Mouse (Mus musculus): Measurements from ENCODE around the gene Gm3336. TPM values are rescaled to one million over a fixed set of nuclear protein-coding genes. Genes with fewer than 3 reads are reported as not detected.

Gene Gm3336
- polyA plus RNA-seq, 1 experiment: not detected

- Histone ChIP-seq H3K4me3 (replicated peaks) (no peak overlapping the region), H3K27me3 (ENCODE audit: control insufficient read depth) (peaks cover 20% of the 10 kb centered on the region), H3K9me3 (ENCODE audit: control insufficient read depth, low read length) (no peaks in the 10 kb centered on the region), H3K4me1 (ENCODE audit: control insufficient read depth) (peaks cover 40% of the 10 kb centered on the region), H3K36me3 (ENCODE audit: control insufficient read depth) (no peaks in the 10 kb centered on the region)
- TF ChIP-seq TAL1 (IDR thresholded peaks at IDR 0.05; ENCODE audit: low read length): no peak
- no peak for TF ChIP-seq GATA1 (IDR thresholded peaks at IDR 0.05; ENCODE audit: low read length)
Observed at GRCm38 (mm10) chr8:70691230-70691629, 27.1 kb upstream of the Gm3336 start.

GRCm38 (mm10) chr8:70691727-70692231 lies 26.6 kb upstream of the Gm3336 start:
- H3K4me3 ChIP-seq (replicated peaks): no peak overlapping the region
- no peaks in the 10 kb centered on the region for H3K9me3 ChIP-seq (ENCODE audit: control insufficient read depth, low read length)
- TF ChIP-seq TAL1 (IDR thresholded peaks at IDR 0.05; ENCODE audit: low read length): no peak
- TF ChIP-seq GATA1 (IDR thresholded peaks at IDR 0.05; ENCODE audit: low read length): no peak
- H3K36me3 ChIP-seq (ENCODE audit: control insufficient read depth): no peaks in the 10 kb centered on the region
- H3K27me3 ChIP-seq (ENCODE audit: control insufficient read depth): peaks cover 20% of the 10 kb centered on the region
- H3K4me1 ChIP-seq (ENCODE audit: control insufficient read depth): peaks cover 42% of the 10 kb centered on the region

- peaks cover 20% of the 10 kb centered on the region for H3K27me3 ChIP-seq (ENCODE audit: control insufficient read depth)
- H3K9me3 ChIP-seq (ENCODE audit: control insufficient read depth, low read length): no peaks in the 10 kb centered on the region
- TF ChIP-seq GATA1 (IDR thresholded peaks at IDR 0.05; ENCODE audit: low read length) (no peak), TAL1 (IDR thresholded peaks at IDR 0.05; ENCODE audit: low read length) (no peak)
- H3K4me3 ChIP-seq (replicated peaks): no peak overlapping the region
- H3K36me3 ChIP-seq (ENCODE audit: control insufficient read depth): no peaks in the 10 kb centered on the region
- peaks cover 58% of the 10 kb centered on the region for H3K4me1 ChIP-seq (ENCODE audit: control insufficient read depth)
Observed at GRCm38 (mm10) chr8:70693636-70694035, 24.7 kb upstream of the Gm3336 start.

- no peak for TF ChIP-seq TAL1 (IDR thresholded peaks at IDR 0.05; ENCODE audit: low read length)
- TF ChIP-seq GATA1 (IDR thresholded peaks at IDR 0.05; ENCODE audit: low read length): no peak
- peaks cover 66% of the 10 kb centered on the region for H3K4me1 ChIP-seq (ENCODE audit: control insufficient read depth)
- H3K36me3 ChIP-seq (ENCODE audit: control insufficient read depth): no peaks in the 10 kb centered on the region
- H3K4me3 ChIP-seq (replicated peaks): peak overlapping the region; percentile 53
- H3K27me3 ChIP-seq (ENCODE audit: control insufficient read depth): peaks cover 17% of the 10 kb centered on the region
- H3K9me3 ChIP-seq (ENCODE audit: control insufficient read depth, low read length): no peaks in the 10 kb centered on the region
Observed at GRCm38 (mm10) chr8:70695318-70696018, 22.9 kb upstream of the Gm3336 start.

- Histone ChIP-seq H3K27me3 (ENCODE audit: control insufficient read depth) (peaks cover 15% of the 10 kb centered on the region), H3K4me1 (ENCODE audit: control insufficient read depth) (peaks cover 74% of the 10 kb centered on the region), H3K9me3 (ENCODE audit: control insufficient read depth, low read length) (no peaks in the 10 kb centered on the region), H3K4me3 (replicated peaks) (peak overlapping the region; percentile 53), H3K36me3 (ENCODE audit: control insufficient read depth) (peaks cover 1% of the 10 kb centered on the region)
- no peak for TF ChIP-seq GATA1 (IDR thresholded peaks at IDR 0.05; ENCODE audit: low read length)
- TF ChIP-seq TAL1 (IDR thresholded peaks at IDR 0.05; ENCODE audit: low read length): no peak
Observed at GRCm38 (mm10) chr8:70696019-70696885, 22.1 kb upstream of the Gm3336 start.

- H3K4me3 ChIP-seq (replicated peaks): peak overlapping the region; percentile 53
- TF ChIP-seq GATA1 (IDR thresholded peaks at IDR 0.05; ENCODE audit: low read length) (no peak), TAL1 (IDR thresholded peaks at IDR 0.05; ENCODE audit: low read length) (no peak)
- no peaks in the 10 kb centered on the region for H3K9me3 ChIP-seq (ENCODE audit: control insufficient read depth, low read length)
- peaks cover 4% of the 10 kb centered on the region for H3K36me3 ChIP-seq (ENCODE audit: control insufficient read depth)
- H3K27me3 ChIP-seq (ENCODE audit: control insufficient read depth): peaks cover 8% of the 10 kb centered on the region
- H3K4me1 ChIP-seq (ENCODE audit: control insufficient read depth): peaks cover 75% of the 10 kb centered on the region
Observed at GRCm38 (mm10) chr8:70696946-70697345, 21.4 kb upstream of the Gm3336 start.

- Histone ChIP-seq H3K4me3 (replicated peaks) (peak overlapping the region; percentile 70), H3K27me3 (ENCODE audit: control insufficient read depth) (peaks cover 2% of the 10 kb centered on the region; the same call in 1 of the 2 replicates), H3K36me3 (ENCODE audit: control insufficient read depth) (peaks cover 4% of the 10 kb centered on the region), H3K4me1 (ENCODE audit: control insufficient read depth) (peaks cover 72% of the 10 kb centered on the region), H3K9me3 (ENCODE audit: control insufficient read depth, low read length) (no peaks in the 10 kb centered on the region)
- TF ChIP-seq GATA1 (IDR thresholded peaks at IDR 0.05; ENCODE audit: low read length) (no peak), TAL1 (IDR thresholded peaks at IDR 0.05; ENCODE audit: low read length) (no peak)
Observed at GRCm38 (mm10) chr8:70697366-70698250, 20.7 kb upstream of the Gm3336 start.

GRCm38 (mm10) chr8:70698310-70699109 lies 19.8 kb upstream of the Gm3336 start, which contains the start of gene Jund:
Gene Jund, plus strand, starts transcription at chr8:70698949.
- H3K27me3 ChIP-seq (ENCODE audit: control insufficient read depth): no peaks in the 10 kb centered on the region; the same call in 1 of the 2 replicates
- H3K4me3 ChIP-seq (replicated peaks): peak within 1 kb of the TSS; percentile 70
- H3K36me3 ChIP-seq (ENCODE audit: control insufficient read depth): peaks cover 4% of the 10 kb centered on the region
- peaks cover 70% of the 10 kb centered on the region for H3K4me1 ChIP-seq (ENCODE audit: control insufficient read depth)
- TF ChIP-seq GATA1 (IDR thresholded peaks at IDR 0.05; ENCODE audit: low read length) (no peak), TAL1 (IDR thresholded peaks at IDR 0.05; ENCODE audit: low read length) (no peak)
- H3K9me3 ChIP-seq (ENCODE audit: control insufficient read depth, low read length): no peaks in the 10 kb centered on the region

Measured in erythroblast, embryonic 14.5 days (primary cell).